Mouse (Mus musculus) cortical plate, adult 2 months (tissue): ENCODE results near the gene Cers6.

Experiments used
- CTCF ChIP-seq: fragments of 200-500 bp; IDR thresholded peaks from 2 replicates; pipeline ENCODE4 v1.5.1; 2011; ENCODE audit warnings: mild to moderate bottlenecking, control low read depth, low read length; ENCODE audit not compliant: insufficient read depth; ENCODE audit errors: extremely low read depth
- POLR2A ChIP-seq: fragments of 200-500 bp; IDR thresholded peaks from 2 replicates; pipeline ENCODE4 v1.6.1; 2011; ENCODE audit warnings: mild to moderate bottlenecking, low read length, control low read depth; ENCODE audit not compliant: insufficient read depth; ENCODE audit errors: extremely low read depth

GRCm38 (mm10) chr2:69155861-69156260 is 294.6 kb downstream of the Cers6 start:
- TF ChIP-seq CTCF = no peak
- no peak for TF ChIP-seq POLR2A
